Mouse (Mus musculus) ES-E14 (cell line): ENCODE data around the gene Nek6. TPM values are rescaled to one million over a fixed set of nuclear protein-coding genes. Genes with fewer than 3 reads are reported as not detected.

ENCODE experiments used
- DNase-seq: peaks from one replicate; pipeline ENCODE4 v3.0.0-alpha.2; 2013; ENCODE audit warnings: low read depth, low spot score
- H3K27ac ChIP-seq: 2 replicates; pipeline ENCODE4 v1.5.1; 2012; ENCODE audit warnings: low read depth, mild to moderate bottlenecking, low read length, moderate library complexity, mixed read lengths; ENCODE audit not compliant: poor library complexity, insufficient read depth, severe bottlenecking
- H3K36me3 ChIP-seq: 2 replicates; pipeline ENCODE4 v1.6.1; 2012; ENCODE audit warnings: mild to moderate bottlenecking, low read length, moderate library complexity, mixed read lengths; ENCODE audit not compliant: control insufficient read depth, poor library complexity, insufficient read depth, severe bottlenecking
- H3K4me1 ChIP-seq, 2 experiments: fragments of 150-350 bp in 1 of 2; sonication (generic) in 1 of 2; 2 replicates each; pipeline ENCODE4 v1.6.1; 2012; ENCODE audit warnings: low read length in 2 of 2, mild to moderate bottlenecking in 1 of 2, mixed read lengths in 1 of 2; ENCODE audit not compliant: control insufficient read depth in 2 of 2, insufficient read depth in 2 of 2, poor library complexity in 1 of 2
- H3K4me3 ChIP-seq, 2 experiments: fragments of 150-350 bp in 1 of 2; sonication (generic) in 1 of 2; 2 replicates each; pipeline ENCODE4 v1.5.1; 2012; ENCODE audit warnings: low read length in 2 of 2, low read depth in 1 of 2, mild to moderate bottlenecking in 1 of 2, mixed read lengths in 1 of 2; ENCODE audit not compliant: insufficient read depth in 1 of 2, poor library complexity in 1 of 2, severe bottlenecking in 1 of 2
- H3K9ac ChIP-seq: 2 replicates; pipeline ENCODE4 v1.6.1; 2012; ENCODE audit warnings: low read depth, mild to moderate bottlenecking, low read length, mixed read lengths; ENCODE audit not compliant: poor library complexity, insufficient read depth, severe bottlenecking
- H3K9me3 ChIP-seq: fragments of 150-350 bp; sonication (generic); 2 replicates; pipeline ENCODE4 v1.6.1; 2012; ENCODE audit warnings: low read depth, mild to moderate bottlenecking, low read length; ENCODE audit not compliant: control insufficient read depth, insufficient read depth
- CHD2 ChIP-seq: IDR thresholded peaks from 2 replicates; pipeline ENCODE4 v1.6.1; 2014; ENCODE audit warnings: mild to moderate bottlenecking, low read depth, low read length, inconsistent platforms
- HCFC1 ChIP-seq: IDR thresholded peaks from 2 replicates; pipeline ENCODE4 v1.6.1; 2012; ENCODE audit warnings: low read length, inconsistent platforms, borderline replicate concordance; ENCODE audit not compliant: insufficient read depth
- MAFK ChIP-seq: IDR thresholded peaks from 2 replicates; pipeline ENCODE4 v1.6.1; 2014; ENCODE audit warnings: mild to moderate bottlenecking, low read depth, low read length, inconsistent platforms; ENCODE audit not compliant: insufficient read depth
- ZC3H11A ChIP-seq: IDR thresholded peaks from 2 replicates; pipeline ENCODE4 v1.6.1; 2012; ENCODE audit warnings: low read depth, mild to moderate bottlenecking, inconsistent platforms, low read length, borderline replicate concordance
- ZNF384 ChIP-seq: IDR thresholded peaks from 2 replicates; pipeline ENCODE4 v1.6.1; 2012; ENCODE audit warnings: low read depth, low read length, inconsistent platforms
- in situ Hi-C, 2 experiments: fragments of 600-800 bp; cut with MboI; formaldehyde crosslinking; loops; one replicate each; pipeline ENCODE4 v1.15.1; 2025; ENCODE audit warnings: low sequenced_read_pairs in 2 of 2, inconsistent platforms in 1 of 2; ENCODE audit not compliant: unreplicated experiment in 2 of 2
- total RNA-seq: library from RNA; depleted of rRNA; stranded (reverse); fragments of 300-350 nt; gene quantifications from 2 replicates; pipeline ENCODE4 v1.2.3, GENCODE M21; 2012

Gene Nek6
- total RNA-seq, 1 experiment = 16.9 TPM

- Histone ChIP-seq H3K9me3 (no peaks in the 10 kb centered on the region), H3K36me3 (peaks cover 10% of the 10 kb centered on the region), H3K4me1 (no peaks in the 10 kb centered on the region; a peak in 1 of 4 replicates), H3K27ac (no peak overlapping the region), H3K9ac (no peak overlapping the region), H3K4me3 (no peak overlapping the region)
- in situ Hi-C loops = no loop called here
- TF ChIP-seq MAFK (no peak), HCFC1 (no peak), ZNF384 (no peak), ZC3H11A (no peak), CHD2 (no peak)
- DNase-seq = peak; percentile 22
Measured at GRCm38 (mm10) chr2:38616072-38616471, 104.6 kb downstream of the Nek6 start.

- Histone ChIP-seq H3K9ac (no peak overlapping the region), H3K27ac (no peak overlapping the region), H3K9me3 (no peaks in the 10 kb centered on the region), H3K4me1 (peaks cover 0 to 2% of the 10 kb centered on the region in 2 experiments; a peak in 1 of 4 replicates), H3K4me3 (no peak overlapping the region), H3K36me3 (peaks cover 14% of the 10 kb centered on the region)
- in situ Hi-C loops = no loop called here
- TF ChIP-seq ZC3H11A (no peak), CHD2 (no peak), MAFK (no peak)
- no peak for DNase-seq
Measured at GRCm38 (mm10) chr2:38616956-38617872, 105.8 kb downstream of the Nek6 start.

GRCm38 (mm10) chr2:38619777-38620176, 108.3 kb downstream of the Nek6 start:
- H3K4me3 ChIP-seq = no peak overlapping the region
- peaks cover 0 to 2% of the 10 kb centered on the region in 2 experiments; a peak in 1 of 4 replicates for H3K4me1 ChIP-seq
- H3K9ac ChIP-seq = no peak overlapping the region
- H3K9me3 ChIP-seq = no peaks in the 10 kb centered on the region
- in situ Hi-C loops = no loop called here
- peaks cover 6% of the 10 kb centered on the region for H3K36me3 ChIP-seq
- TF ChIP-seq ZNF384 = no peak
- no peak for TF ChIP-seq HCFC1
- TF ChIP-seq ZC3H11A = no peak
- TF ChIP-seq MAFK = no peak
- no peak for TF ChIP-seq CHD2
- no peak overlapping the region for H3K27ac ChIP-seq
- no peak for DNase-seq

GRCm38 (mm10) chr2:38621076-38621475, 109.6 kb downstream of the Nek6 start:
- Histone ChIP-seq H3K4me3 (no peak overlapping the region), H3K36me3 (peaks cover 6% of the 10 kb centered on the region), H3K4me1 (peaks cover 0 to 2% of the 10 kb centered on the region in 2 experiments; a peak in 1 of 4 replicates), H3K27ac (no peak overlapping the region), H3K9me3 (no peaks in the 10 kb centered on the region), H3K9ac (no peak overlapping the region)
- no peak for DNase-seq
- in situ Hi-C loops = no loop called here
- TF ChIP-seq ZC3H11A (no peak), HCFC1 (no peak), CHD2 (no peak), MAFK (no peak), ZNF384 (no peak)
